Mouse (Mus musculus): Measurements from ENCODE around the gene Acvrl1. TPM values are rescaled to one million over a fixed set of nuclear protein-coding genes. Genes with fewer than 3 reads are reported as not detected.
A peak's percentile ranks its signal among the peaks of the same experiment; 100 is the strongest.
"Not testable (repeated sequence)": the region's sequence is repeated elsewhere in the genome, so short reads cannot be mapped to it uniquely, and the experiment has no call there.

Acvrl1 gene
- polyA plus RNA-seq, 1 experiment from 2014 or later: 11.3 TPM

DNA sequence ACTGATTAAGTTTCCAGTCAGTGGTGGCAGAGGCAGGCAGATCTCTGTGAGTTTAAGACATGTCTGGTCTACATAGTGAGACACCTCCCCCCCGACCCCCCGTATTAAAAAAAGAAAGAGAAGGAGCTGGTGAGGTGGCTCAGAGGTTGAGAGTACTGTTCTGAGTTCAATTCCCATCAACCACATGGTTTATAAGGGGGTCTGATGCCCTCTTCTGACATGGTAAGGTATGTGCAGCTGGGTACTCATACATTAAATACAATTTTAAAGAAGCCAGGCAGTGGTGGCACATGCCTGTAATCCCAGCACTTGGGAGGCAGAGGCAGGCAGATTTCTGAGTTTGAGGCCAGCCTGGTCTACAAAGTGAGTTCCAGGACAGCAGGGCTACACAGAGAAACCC, 14.5 kb upstream of the Acvrl1 start:
- 88% methylated on average over 2 of the region's 2 CpGs for WGBS
- not testable (repeated sequence) for H3K9ac ChIP-seq; H3K4me1 ChIP-seq; H3K27me3 ChIP-seq; H3K9me3 ChIP-seq; H3K4me3 ChIP-seq; H3K4me2 ChIP-seq (replicated peaks); ATAC-seq (ENCODE audit: insufficient number of reproducible peaks, insufficient read depth, low FRiP score, low TSS enrichment); H3K27ac ChIP-seq; H3K36me3 ChIP-seq

GRCm38 (mm10) chr15:101115511-101116110, 12.7 kb upstream of the Acvrl1 start, which contains the start of gene Ankrd33:
Gene Ankrd33, plus strand, starts transcription at chr15:101115755.
- H3K4me2 ChIP-seq (replicated peaks): no peak within 1 kb of the TSS
- no peak within 1 kb of the TSS for H3K9ac ChIP-seq
- H3K36me3 ChIP-seq: no peaks in the 10 kb centered on the region
- H3K4me1 ChIP-seq: no peaks in the 10 kb centered on the region
- no peak for ATAC-seq (ENCODE audit: insufficient number of reproducible peaks, insufficient read depth, low FRiP score, low TSS enrichment)
- H3K27ac ChIP-seq: no peak within 1 kb of the TSS
- 83% methylated on average over 5 of the region's 5 CpGs for WGBS
- H3K27me3 ChIP-seq: no peaks in the 10 kb centered on the region
- H3K9me3 ChIP-seq: 0 out of 2 replicates have a peak, but pooled peaks cover 3% of the 10 kb centered on the region
- no peak within 1 kb of the TSS for H3K4me3 ChIP-seq

DNA sequence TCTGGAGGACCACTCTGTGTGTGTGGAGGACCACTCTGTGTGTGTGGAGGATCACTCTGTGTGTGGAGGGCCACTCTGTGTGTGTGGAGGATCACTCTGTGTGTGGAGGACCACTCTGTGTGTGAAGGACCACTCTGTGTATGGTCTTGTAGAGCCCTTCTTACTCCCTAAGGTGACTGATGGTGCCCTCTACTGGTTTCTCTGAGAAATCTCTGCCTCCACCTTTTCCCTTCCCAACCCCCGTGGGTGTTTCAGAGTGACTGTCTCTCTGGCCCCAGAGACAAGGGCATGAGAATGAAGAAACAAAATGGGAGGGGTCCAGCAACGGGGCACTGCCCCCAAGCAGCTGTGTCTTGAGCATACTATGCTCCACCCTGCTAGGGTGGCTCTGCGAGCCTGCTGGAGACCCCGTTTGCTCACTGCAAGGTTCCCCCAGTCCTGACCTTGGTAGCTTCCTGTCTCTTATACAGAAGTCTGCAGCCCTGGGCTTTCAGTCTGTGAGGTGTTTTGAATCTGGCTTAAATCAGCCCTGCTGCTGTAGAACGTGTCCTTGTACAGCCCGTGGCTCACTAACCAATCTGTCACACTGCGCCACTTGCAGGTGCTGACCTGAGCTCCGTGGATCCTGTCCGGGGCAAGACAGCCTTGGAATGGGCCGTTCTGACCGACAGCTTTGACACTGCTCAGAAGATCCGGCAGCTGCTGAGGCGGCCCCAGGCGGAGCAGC, 9.8 kb upstream of the Acvrl1 start:
- H3K4me2 ChIP-seq (replicated peaks): no peak overlapping the region
- no peak overlapping the region for H3K27ac ChIP-seq
- H3K27me3 ChIP-seq: no peaks in the 10 kb centered on the region
- no peaks in the 10 kb centered on the region for H3K4me1 ChIP-seq
- no peaks in the 10 kb centered on the region for H3K36me3 ChIP-seq
- ATAC-seq (ENCODE audit: insufficient number of reproducible peaks, insufficient read depth, low FRiP score, low TSS enrichment): peak; percentile 22; the same call in 1 of the 2 replicates
- WGBS: 53% methylated on average over 14 of the region's 14 CpGs
- H3K4me3 ChIP-seq: no peak overlapping the region
- 0 out of 2 replicates have a peak, but pooled peaks cover 3% of the 10 kb centered on the region for H3K9me3 ChIP-seq
- H3K9ac ChIP-seq: no peak overlapping the region

DNA sequence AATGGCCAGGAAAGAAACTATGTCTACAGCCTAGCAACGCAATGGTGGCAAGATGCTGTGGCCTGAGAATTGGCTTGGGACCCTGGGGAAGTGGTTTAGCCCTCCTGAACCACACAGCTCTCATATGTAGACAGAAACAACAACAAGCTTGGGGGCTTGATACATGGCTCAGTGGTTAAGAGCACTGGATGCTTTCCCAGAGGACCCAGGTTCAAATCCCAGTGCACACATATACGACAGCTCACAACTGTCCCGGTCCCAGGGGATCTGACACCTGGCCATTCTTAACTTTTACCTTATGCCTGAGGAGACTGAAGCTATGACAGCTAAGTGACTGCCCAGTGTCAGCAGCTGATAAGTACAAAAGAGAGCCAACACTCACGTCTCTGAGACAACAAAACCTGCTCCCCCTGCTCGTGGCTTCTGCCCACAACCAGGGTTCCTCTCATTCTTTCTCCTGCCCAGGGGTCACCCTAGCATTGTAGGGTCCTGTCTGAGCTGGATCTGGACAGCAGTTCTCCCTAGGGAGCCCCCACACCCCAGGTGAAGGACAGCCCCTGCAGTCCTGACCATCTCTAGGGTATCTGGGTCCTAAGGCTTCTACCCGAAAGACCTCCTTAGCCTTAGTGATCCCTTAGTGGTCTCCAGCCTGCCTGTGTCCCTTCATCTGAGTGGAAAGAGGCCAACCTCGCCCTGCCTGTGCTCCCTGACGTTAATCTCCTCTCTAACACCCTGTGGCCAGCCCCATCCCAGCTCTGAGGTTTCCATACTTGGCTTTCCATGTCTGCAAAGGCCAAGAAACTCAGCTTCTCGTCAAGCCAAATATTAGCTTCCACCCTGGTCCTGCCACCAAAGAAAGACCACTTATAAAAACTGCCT, 6.7 kb upstream of the Acvrl1 start:
- Histone ChIP-seq H3K27ac (no peak overlapping the region), H3K4me2 (replicated peaks) (no peak overlapping the region), H3K9me3 (no peaks in the 10 kb centered on the region), H3K27me3 (0 out of 2 replicates have a peak, but pooled peaks cover 4% of the 10 kb centered on the region), H3K36me3 (no peaks in the 10 kb centered on the region), H3K4me3 (no peak overlapping the region), H3K9ac (no peak overlapping the region), H3K4me1 (no peaks in the 10 kb centered on the region)
- ATAC-seq (ENCODE audit: insufficient number of reproducible peaks, insufficient read depth, low FRiP score, low TSS enrichment): no peak
- WGBS: 68% methylated on average over 9 of the region's 9 CpGs

GRCm38 (mm10) chr15:101122290-101122589, 6.1 kb upstream of the Acvrl1 start:
- Histone ChIP-seq H3K9ac (no peak overlapping the region), H3K4me2 (replicated peaks) (no peak overlapping the region), H3K27ac (no peak overlapping the region), H3K4me1 (no peaks in the 10 kb centered on the region), H3K9me3 (no peaks in the 10 kb centered on the region), H3K4me3 (no peak overlapping the region), H3K27me3 (0 out of 2 replicates have a peak, but pooled peaks cover 4% of the 10 kb centered on the region), H3K36me3 (no peaks in the 10 kb centered on the region)
- no peak for ATAC-seq (ENCODE audit: insufficient number of reproducible peaks, insufficient read depth, low FRiP score, low TSS enrichment)
- 31% methylated on average over 2 of the region's 2 CpGs for WGBS

- no peak overlapping the region for H3K27ac ChIP-seq
- WGBS: 50% methylated on average over 4 of the region's 4 CpGs
- no peak overlapping the region for H3K9ac ChIP-seq
- no peak overlapping the region for H3K4me2 ChIP-seq (replicated peaks)
- no peaks in the 10 kb centered on the region for H3K9me3 ChIP-seq
- H3K4me1 ChIP-seq: peaks cover 2% of the 10 kb centered on the region; the same call in 1 of the 2 replicates
- H3K36me3 ChIP-seq: no peaks in the 10 kb centered on the region
- no peak overlapping the region for H3K4me3 ChIP-seq
- peaks cover 12% of the 10 kb centered on the region for H3K27me3 ChIP-seq
- ATAC-seq (ENCODE audit: insufficient number of reproducible peaks, insufficient read depth, low FRiP score, low TSS enrichment): no peak
Observed at GRCm38 (mm10) chr15:101123202-101123601, 5.1 kb upstream of the Acvrl1 start.

GRCm38 (mm10) chr15:101125561-101125960, 2.8 kb upstream of the Acvrl1 start:
- Histone ChIP-seq H3K4me2 (replicated peaks) (no peak overlapping the region), H3K4me1 (peaks cover 10% of the 10 kb centered on the region; the same call in 1 of the 2 replicates), H3K27me3 (peaks cover 33% of the 10 kb centered on the region), H3K4me3 (no peak overlapping the region), H3K9me3 (no peaks in the 10 kb centered on the region), H3K36me3 (no peaks in the 10 kb centered on the region), H3K27ac (no peak overlapping the region), H3K9ac (no peak overlapping the region)
- 89% methylated on average over 6 of the region's 6 CpGs for WGBS
- ATAC-seq (ENCODE audit: insufficient number of reproducible peaks, insufficient read depth, low FRiP score, low TSS enrichment): no peak

DNA sequence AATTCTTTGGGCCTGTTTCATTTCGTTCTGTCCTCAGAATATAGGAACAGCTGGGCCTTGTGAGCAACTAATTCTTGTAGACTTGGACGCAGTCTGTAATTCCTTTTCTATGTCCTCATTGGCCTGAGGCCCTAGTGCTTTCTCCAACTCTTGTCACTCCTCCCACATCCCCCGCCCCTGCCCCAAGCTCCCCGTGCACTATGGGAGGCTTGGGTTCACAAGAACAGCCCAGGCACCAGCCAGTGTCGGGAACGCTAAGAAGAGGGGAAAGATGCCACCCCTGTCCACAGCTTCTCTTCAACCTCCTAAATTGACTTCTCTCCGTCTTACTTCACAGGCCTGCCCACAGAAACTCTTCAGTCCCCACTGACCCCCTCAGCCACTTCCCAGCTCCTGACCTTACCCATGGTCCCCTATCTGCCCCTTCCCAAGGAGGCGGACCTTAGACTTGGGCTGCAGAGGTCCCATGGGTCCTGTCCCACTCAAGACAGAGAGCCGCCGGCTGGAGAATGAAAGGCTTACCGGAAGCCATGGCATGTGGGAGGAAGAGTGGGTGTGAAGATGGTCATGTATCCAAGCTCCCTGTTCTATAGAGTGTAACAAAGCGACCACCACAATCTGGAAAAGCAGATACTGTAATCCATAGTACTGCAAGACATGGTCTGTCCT, 1.3 kb upstream of the Acvrl1 start:
- WGBS: 80% methylated on average over 12 of the region's 12 CpGs
- ATAC-seq (ENCODE audit: insufficient number of reproducible peaks, insufficient read depth, low FRiP score, low TSS enrichment): no peak
- Histone ChIP-seq H3K9me3 (no peaks in the 10 kb centered on the region), H3K27me3 (peaks cover 38% of the 10 kb centered on the region), H3K27ac (no peak overlapping the region), H3K9ac (no peak overlapping the region), H3K36me3 (no peaks in the 10 kb centered on the region), H3K4me2 (replicated peaks) (no peak overlapping the region), H3K4me3 (no peak overlapping the region), H3K4me1 (peaks cover 19% of the 10 kb centered on the region)

DNA sequence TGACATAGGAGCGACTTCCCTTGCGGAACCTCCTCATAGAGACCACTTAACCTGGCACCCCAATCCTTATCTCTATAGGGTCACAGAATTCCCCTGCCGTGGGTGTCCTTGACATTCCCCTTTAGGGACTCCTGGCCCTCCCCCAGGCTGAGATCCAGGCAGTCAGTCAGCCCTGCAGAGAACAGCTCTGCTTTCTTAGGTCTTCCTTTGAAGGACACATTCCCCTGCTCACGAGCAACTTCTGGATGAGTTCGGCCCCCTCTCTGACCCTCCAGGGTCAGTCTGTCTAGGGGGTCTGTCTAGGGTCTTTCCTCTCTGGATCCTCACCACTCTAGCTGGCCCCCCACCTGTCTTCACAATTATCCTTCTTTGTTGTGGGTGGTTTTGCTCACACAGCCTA, 1.1 kb downstream of the Acvrl1 start:
- H3K9ac ChIP-seq: no peak overlapping the region
- H3K27me3 ChIP-seq: peaks cover 38% of the 10 kb centered on the region
- H3K36me3 ChIP-seq: no peaks in the 10 kb centered on the region
- no peak overlapping the region for H3K27ac ChIP-seq
- H3K4me2 ChIP-seq (replicated peaks): peak overlapping the region; percentile 64
- H3K4me3 ChIP-seq: peak overlapping the region; percentile 36; the same call in 1 of the 2 replicates
- peaks cover 35% of the 10 kb centered on the region for H3K4me1 ChIP-seq
- no peak for ATAC-seq (ENCODE audit: insufficient number of reproducible peaks, insufficient read depth, low FRiP score, low TSS enrichment)
- H3K9me3 ChIP-seq: no peaks in the 10 kb centered on the region
- WGBS: 23% methylated on average over 5 of the region's 5 CpGs

DNA sequence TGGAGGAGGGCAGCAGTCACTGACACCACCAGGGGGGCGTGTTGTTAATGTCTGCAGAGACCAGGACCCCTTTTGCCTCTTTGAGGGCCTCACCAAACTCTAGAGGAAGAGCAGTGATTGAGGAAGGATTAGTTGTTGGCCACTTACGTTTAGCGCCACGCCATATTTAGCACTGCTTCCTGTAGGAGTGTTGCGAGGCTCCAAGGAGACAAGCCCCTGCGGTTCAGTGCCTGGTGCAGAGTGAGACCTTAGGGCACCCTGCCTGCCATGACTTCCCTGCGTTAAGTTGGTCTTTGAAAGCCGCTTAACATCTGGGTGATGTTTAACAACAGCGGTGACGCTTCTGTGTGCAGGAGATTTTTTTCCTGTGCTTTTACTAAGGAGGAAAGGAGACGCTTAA, 3.2 kb downstream of the Acvrl1 start:
- H3K4me1 ChIP-seq: peaks cover 48% of the 10 kb centered on the region
- H3K9me3 ChIP-seq: no peaks in the 10 kb centered on the region
- WGBS: 31% methylated on average over 11 of the region's 11 CpGs
- peaks cover 33% of the 10 kb centered on the region for H3K27me3 ChIP-seq
- H3K9ac ChIP-seq: no peak overlapping the region
- H3K36me3 ChIP-seq: no peaks in the 10 kb centered on the region
- H3K27ac ChIP-seq: no peak overlapping the region
- H3K4me2 ChIP-seq (replicated peaks): no peak overlapping the region
- no peak for ATAC-seq (ENCODE audit: insufficient number of reproducible peaks, insufficient read depth, low FRiP score, low TSS enrichment)
- H3K4me3 ChIP-seq: no peak overlapping the region

- Histone ChIP-seq H3K27me3 (peaks cover 33% of the 10 kb centered on the region), H3K9me3 (no peaks in the 10 kb centered on the region), H3K4me2 (replicated peaks) (no peak overlapping the region), H3K4me3 (no peak overlapping the region), H3K4me1 (peaks cover 48% of the 10 kb centered on the region), H3K27ac (no peak overlapping the region), H3K9ac (no peak overlapping the region), H3K36me3 (no peaks in the 10 kb centered on the region)
- WGBS: 69% methylated on average over 6 of the region's 6 CpGs
- no peak for ATAC-seq (ENCODE audit: insufficient number of reproducible peaks, insufficient read depth, low FRiP score, low TSS enrichment)
Observed at GRCm38 (mm10) chr15:101132041-101132440, 3.7 kb downstream of the Acvrl1 start.

Data from embryonic facial prominence, embryonic 12.5 days (tissue).